Mouse (Mus musculus) cerebellum, adult 9-10 months (tissue): ENCODE measurements around the gene Sp1.

ENCODE experiments used
- DNase-seq: peaks from one replicate; pipeline ENCODE4 v3.0.0; 2022

The Sp1 gene

DNA sequence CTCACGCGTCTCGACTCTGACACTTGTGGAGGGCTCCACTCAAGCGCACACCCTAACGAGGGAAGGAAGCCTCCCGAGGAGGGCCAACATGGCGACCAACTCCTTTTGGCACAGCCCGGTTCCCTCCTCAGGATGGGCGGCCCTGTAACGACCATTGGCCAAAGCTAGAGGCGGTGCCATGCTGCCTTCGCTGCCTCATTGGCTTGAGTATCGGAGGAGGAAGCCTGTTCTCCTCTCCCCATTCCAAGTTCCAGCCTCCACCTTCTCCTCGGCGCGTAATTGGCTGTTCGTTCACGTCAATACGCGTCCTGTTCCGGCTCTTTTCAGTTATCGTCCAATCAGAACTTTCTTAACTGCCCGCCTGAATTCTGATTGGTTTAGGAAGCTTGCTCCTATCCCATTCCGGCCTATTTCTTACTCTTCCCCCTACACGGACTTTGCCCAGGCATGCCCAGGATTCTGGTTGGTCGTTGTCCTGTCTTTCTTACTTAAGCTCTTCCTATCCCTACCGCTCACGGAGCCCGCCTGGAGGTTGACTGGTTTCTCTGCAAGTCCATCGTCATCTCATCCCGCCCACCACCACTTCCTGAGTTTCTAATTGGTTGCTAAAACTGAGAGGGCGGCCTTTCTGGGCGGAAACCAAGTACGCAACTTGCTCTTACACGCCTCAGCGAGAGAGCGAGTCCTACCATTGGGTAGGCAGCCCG lies at the start of gene Sp1:
Gene Sp1 (plus strand): TSS at position 655 of the 707 bp plus-strand sequence.
- DNase-seq: peak; percentile 100

DNA sequence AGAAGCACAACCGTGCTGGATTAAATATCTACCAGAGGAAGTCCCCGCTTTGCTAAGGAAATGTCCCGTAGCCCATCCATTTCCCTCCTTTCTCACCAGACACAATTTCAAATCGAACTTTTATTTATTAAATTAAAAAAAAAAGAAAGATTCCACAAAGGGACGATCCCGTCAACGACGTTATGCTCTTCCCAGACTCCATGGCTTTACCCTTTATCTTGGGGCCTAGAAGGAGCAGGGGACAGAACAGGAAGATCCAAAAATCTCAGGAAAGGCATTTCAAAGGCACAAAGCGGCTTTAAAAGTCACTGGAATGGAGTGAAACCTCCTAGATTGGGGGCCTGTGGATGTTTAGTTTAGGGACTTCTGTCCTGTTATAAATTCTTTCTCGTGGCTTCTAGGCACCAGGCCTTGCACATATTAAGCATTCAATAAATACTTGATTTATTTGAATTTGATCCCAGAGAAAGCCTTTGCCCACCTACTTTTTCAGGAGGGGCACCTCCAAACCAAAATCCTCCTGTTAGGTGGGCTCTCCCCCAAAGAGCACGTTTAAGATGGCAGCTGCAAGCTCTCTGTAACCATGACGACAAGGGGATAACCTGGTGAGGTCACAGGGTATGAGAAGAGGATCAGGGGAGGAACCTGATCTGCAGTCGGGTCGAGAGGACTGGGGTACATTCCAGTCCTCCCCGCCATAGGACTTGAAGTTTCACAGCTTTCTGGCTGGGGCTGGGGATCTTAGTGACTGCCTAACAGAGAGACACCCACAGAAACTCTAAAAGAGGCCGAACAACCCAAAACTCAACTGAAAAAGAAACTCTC lies 49.2 kb upstream of the Sp1 start:
- DNase-seq: no peak

GRCm38 (mm10) chr15:102358126-102358525 lies 47.8 kb upstream of the Sp1 start:
- DNase-seq: no peak

- DNase-seq: no peak
Observed at GRCm38 (mm10) chr15:102358834-102359233, 47.1 kb upstream of the Sp1 start.

- DNase-seq: no peak
Observed at GRCm38 (mm10) chr15:102362648-102363047, 43.3 kb upstream of the Sp1 start.

DNA sequence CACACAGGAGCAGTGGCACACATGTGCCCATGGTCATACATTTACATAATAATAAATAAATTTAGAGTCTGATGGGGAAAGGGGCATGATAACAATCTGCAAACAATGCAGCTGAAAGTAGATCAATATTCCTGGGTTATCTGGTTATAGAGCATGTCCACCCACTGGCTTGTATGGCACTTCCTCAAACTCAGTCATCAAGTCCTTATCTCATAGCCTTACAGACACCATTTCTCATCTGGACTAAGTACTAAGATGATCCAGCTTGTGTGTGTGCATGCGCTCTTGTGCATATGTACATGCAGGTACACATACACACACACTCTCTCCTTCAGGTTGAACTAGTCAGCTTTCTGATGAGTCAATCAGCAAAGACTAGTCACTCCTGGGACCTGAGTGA lies 41.3 kb upstream of the Sp1 start:
- DNase-seq: no peak

DNA sequence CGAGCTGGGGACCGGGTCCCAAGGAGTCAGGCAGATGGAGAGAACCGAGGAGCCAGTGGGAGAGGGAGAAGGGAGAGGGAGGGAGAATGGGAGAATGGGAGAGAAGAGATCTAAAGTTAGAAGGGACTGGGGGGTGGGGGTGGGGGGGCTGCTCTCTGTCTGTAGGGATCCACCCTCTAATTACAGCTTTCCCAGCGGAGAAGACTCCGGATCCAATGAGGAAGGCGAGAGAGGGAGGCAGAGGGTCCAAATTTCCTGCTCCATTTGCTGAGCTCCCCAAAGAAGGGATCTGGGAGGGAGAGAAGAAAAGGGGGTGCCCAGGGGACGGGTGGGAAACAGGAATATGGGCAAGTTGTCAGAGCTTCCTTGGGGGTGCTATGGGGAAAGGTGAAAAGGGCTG lies 39.7 kb upstream of the Sp1 start:
- DNase-seq: no peak

DNA sequence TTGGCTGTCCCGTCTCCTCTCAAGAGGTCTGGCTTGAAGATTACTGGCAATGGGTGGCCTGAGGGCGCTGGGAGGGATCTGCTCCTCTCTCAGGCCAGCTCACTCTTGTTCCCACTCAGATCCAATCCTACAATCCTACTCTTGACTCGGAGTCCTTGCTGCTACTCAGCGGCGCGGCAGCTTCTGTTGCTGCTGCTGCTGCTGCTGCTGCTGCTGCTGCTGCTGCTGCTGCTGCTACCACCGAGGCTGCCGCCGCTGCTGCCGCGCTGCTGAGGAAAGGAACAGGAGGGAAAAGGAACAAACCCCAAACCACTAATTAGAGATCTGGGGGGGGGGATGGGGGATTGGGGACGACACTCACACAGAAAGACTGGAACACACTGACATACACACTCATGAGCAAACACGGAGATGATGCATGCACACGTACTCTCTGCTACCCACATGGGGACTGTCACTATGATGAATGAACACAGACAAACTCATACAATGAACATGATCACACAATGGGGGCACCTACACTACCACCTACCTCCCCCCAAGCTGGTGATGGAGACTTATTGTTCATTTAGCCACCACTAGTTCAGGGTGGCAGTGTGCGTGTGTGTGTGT lies 39.1 kb upstream of the Sp1 start, which contains the start of gene Sp7:
Gene Sp7 (minus strand): TSS at position 450 of the 612 bp plus-strand sequence.
- DNase-seq: no peak

DNA sequence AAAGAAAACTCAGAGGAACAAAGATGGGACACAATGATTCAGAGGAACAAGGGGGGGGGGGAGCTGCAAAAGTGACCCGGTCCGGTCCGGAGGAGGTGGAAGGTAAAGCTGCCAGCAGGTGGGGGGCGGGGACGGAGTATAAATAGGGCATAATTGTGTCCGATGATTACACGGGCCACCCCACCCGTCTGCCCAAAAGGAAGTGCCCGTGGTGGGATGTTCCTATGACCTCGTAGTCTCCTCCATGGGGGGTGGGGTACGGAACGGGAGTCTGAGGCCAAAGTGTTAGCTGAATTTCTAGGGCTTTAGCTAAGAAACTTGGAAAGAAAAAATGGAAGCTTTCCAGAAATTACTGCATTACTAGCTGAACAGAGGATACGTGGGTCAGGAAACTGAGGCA lies 36.0 kb upstream of the Sp1 start:
- no peak for DNase-seq

- no peak for DNase-seq
Observed at GRCm38 (mm10) chr15:102370727-102371126, 35.2 kb upstream of the Sp1 start.

GRCm38 (mm10) chr15:102376453-102377162 lies 29.3 kb upstream of the Sp1 start:
- no peak for DNase-seq

DNA sequence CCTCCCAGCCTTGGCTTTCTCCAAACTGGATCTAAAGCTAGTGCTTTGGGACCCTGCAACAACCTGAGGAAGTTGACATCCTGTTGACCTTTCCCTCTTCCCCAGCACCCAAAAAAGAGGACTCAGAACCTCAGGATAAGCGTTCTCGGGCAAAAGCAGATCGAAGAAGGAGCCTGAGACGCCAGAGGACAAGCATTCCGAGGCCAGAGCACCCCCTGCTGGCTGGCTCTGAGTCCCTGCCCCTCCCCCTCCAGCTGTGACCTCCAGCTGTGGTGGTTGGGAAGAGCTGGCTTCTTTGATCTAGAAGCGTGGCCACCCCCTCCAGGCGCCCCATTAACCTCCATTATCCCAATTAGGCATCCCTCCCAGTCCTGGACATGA lies 28.8 kb upstream of the Sp1 start:
- DNase-seq: peak; percentile 51

DNA sequence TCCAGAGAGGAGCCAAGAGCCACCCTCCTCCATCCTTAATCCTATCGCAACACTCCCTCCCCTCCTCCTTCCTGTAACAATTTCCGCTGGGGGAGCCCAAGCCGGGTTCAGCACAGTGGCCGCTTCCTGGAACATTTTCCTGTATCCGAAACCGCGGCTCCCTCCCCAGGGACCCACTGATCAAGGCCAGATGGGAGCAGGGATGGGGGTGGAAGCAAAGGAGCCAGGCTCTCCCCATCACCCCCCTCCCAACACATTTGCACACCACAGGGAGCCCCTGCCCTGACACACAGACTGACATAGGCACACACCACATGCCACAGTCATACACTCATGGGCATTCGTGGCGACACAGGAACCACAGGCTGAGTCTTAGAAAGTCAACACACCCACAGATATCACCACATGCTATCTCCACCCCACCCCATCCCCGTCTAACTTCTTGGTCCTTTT lies 28.1 kb upstream of the Sp1 start:
- DNase-seq: no peak

DNA sequence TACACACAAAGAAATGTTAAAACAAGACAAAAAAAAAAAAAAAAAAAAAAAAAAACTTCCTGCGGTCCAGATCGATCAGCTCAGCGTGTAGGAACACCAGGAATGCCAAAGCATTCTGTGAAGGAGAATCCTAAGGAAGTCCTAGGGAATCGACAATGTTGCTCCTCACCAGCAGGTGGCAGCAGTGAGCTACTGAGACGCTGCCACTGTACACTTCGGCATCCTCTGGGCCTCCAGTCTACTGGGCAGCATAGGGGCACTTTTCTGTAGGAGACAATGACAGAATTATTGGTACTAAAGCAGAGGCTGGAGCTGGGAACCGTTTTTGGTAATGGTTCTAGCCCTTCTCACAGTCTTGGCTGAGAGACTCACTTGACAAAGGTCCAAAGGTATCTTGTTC lies 24.4 kb upstream of the Sp1 start:
- peak; percentile 83 for DNase-seq

- DNase-seq: no peak
Observed at GRCm38 (mm10) chr15:102383671-102384070, 22.3 kb upstream of the Sp1 start.

GRCm38 (mm10) chr15:102386640-102387039 lies 19.3 kb upstream of the Sp1 start:
- no peak for DNase-seq

- no peak for DNase-seq
Observed at GRCm38 (mm10) chr15:102388942-102389341, 17.0 kb upstream of the Sp1 start.

DNA sequence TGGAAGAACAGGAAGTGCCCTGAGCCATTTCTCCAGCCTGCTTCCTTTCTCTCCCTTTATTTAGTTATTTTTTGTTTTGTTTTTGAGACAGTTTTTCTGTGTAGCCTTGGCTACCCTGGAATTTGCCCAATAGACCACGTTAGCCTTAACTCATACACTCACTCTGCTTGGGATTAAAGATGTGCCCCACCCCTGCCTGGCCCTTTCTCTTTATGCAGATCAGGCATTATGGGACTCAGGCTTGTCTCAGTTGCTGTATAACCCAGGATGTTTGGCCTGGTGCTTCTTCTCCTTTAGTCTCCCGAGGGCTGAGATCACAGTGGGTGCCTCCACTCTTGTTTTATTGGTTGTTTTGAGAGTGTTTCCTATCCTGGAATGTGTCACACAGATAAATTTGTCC lies 13.4 kb upstream of the Sp1 start:
- no peak for DNase-seq

DNA sequence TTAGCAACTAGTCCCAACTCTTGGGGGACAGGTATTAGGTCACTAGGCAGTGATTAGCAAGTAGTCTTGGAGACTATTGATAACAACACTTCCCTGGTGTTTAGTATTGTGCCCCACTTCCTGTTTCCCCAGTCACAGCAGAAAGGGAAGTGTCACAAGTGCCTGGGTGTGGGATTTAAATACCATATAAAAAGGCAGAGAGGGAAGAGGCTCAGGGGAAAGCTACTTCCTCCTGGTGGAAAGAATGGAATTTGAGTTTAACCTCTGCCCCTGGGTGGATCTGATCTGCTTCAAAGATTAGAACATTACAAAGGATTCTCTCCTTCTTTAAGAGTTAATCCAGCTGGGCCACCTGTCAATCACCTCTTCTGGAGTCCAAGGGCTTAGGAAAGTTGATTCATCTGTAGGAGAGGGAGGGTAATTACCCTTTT lies 12.3 kb upstream of the Sp1 start:
- no peak for DNase-seq

GRCm38 (mm10) chr15:102395061-102395460 lies 10.9 kb upstream of the Sp1 start:
- no peak for DNase-seq

GRCm38 (mm10) chr15:102398629-102399028 lies 7.3 kb upstream of the Sp1 start:
- DNase-seq: no peak

GRCm38 (mm10) chr15:102399229-102400221 lies 6.4 kb upstream of the Sp1 start:
- DNase-seq: peak; percentile 63
